Mouse (Mus musculus) spleen, postnatal 14 days (tissue): ENCODE data around the gene Dclk2.

Experiments used
- DNase-seq, 2 experiments: peaks; one replicate each; pipeline ENCODE4 v3.0.0; 2021 to 2022; ENCODE audit warnings: low spot score in 2 of 2

The Dclk2 gene

DNA sequence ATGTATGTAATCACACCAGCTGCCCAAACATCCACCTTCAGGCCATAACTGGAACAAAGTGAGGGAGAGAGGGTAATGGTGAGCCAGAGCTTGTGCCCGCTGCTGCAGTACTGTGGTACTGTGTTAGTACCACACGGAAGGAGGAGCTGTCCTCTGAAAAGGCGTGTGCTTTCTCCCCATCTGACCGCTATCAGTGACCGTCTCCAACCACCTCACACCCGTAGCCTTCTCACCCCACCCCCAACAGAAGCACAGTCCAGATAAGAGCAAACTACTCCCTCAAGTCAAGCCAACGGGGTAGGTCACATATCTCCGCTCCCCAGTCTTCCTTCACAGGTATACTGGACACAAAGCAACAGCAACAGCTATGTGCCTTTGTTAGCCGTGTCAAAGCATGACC, 121.6 kb downstream of the Dclk2 start:
- DNase-seq, result peak in 1 of 2 experiments; percentile 8

DNA sequence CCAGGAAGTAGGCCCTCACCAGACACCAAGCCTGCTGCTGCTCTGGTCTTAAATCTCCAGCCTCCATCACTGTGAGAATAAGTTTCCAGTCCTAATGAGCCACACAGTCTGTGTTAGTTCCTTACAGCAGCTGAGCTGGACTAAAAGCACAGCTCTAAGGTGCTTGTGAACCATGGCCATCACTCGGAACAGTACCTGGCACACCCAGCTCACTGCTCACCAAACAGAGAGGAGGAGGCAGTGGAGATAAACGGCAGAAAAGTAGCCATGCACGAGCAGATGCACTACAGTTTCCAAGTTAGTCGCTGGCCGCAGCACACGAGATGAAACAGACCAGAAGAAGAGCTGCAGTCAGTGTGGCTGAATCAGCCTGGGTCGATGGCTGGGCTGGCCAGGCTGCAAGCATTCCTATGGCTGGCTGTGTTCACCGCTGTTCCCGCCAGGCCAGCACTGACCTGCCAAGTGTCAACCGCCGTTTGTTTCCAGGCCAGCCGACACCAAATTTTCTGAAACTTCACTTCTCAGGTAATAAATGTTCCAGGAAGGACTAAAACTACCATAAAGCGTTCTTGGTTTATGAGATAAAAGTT, 122.7 kb downstream of the Dclk2 start:
- no peak for DNase-seq

DNA sequence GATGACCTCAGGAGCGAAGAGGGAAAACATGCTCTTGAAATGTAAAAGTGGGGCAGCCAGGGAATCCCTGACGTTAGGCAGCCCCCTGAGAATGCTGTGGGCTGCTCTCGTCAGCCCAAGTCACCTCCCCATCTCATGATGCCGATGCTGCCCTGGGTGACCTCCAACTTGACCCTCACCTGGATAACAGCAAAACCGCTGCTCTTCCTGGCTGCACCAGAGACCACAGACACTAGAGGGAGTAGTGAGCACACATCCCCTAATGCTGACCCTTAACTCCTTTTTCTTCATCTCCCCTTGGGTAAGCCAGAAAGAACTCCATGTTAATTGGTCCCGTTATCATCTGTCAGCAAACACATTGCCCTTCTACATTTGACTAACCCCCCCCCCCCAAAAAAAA, 123.9 kb downstream of the Dclk2 start:
- DNase-seq, result no peak

DNA sequence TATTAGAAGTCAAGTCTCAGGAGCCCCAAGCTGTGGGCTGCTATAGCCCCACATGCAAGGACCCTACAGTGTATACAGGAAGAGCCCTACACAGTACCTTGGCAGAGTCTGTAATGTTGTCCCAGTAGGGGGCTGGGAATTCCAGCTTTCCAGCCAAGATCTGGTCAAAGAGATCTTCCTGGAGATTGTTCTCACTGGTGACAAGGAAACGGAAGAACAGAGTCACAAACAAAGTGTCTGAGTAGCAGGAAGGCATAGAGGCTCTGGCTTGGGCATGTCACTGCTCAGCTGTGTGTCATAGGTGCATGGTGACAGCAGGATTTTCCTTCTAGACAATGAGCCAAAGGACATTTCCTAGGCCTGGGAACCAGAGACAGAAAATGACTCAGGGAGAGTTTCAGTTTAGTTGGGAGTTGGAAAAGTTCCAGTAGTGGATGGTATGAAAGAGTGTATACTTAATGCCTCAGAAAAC, 126.9 kb downstream of the Dclk2 start:
- no peak for DNase-seq

DNA sequence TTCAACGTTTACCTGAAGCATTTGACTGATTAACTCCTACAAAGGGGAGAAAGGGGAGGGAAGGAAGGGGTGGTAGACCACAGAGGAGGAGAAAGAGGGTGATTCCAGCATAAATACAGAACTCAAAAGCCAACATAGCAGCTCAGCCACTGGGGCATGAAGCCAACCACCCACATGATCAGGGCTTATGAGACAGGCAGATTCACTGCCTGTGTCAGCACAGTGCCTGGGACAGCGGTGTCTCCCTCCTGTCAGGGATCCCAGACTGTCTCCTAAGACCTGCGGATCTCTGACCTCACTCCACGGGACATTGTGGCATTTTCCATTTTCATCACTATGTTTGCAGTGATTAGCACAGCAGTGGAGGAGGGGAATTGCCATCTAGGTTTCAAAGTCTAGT, 127.4 kb downstream of the Dclk2 start:
- no peak for DNase-seq

DNA sequence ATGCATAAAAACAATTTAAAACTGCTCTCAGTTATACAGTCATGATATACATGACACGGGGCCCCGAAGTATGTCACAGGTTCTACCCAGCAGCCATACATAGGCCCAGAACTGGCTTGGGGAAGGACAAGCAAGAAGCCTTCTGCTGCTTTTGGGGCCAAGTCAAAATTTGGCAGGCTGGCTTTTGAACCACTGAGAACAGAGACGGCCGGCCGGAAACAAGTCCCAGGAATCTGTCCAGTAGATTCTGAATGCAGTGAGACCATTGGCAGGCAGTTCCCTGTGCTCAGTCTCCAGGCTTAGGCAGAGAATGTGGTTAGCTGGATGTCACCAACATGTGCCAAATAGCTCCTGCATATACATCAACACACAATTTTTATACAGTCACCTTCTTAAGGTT, 130.9 kb downstream of the Dclk2 start:
- no peak for DNase-seq

DNA sequence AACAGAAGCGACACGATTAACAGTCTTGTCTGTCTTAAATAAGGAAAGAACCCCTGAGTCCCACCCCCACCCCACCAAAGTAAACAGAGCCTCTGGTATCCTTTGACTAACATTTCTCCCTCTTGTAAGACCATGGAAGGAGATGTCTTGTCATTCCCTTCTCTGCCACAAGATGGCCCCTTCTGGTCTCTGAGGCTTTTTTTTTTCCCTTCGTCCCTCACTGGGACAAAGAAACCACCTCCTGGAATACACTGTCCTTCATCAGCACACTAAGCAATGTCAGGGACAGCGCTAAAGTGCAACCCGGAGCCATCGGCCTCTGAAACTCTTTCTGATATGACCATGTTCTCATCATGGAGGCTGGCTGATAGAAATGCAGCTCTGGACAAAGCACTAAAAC, 131.9 kb downstream of the Dclk2 start:
- DNase-seq, result peak in 1 of 2 experiments; percentile 26

DNA sequence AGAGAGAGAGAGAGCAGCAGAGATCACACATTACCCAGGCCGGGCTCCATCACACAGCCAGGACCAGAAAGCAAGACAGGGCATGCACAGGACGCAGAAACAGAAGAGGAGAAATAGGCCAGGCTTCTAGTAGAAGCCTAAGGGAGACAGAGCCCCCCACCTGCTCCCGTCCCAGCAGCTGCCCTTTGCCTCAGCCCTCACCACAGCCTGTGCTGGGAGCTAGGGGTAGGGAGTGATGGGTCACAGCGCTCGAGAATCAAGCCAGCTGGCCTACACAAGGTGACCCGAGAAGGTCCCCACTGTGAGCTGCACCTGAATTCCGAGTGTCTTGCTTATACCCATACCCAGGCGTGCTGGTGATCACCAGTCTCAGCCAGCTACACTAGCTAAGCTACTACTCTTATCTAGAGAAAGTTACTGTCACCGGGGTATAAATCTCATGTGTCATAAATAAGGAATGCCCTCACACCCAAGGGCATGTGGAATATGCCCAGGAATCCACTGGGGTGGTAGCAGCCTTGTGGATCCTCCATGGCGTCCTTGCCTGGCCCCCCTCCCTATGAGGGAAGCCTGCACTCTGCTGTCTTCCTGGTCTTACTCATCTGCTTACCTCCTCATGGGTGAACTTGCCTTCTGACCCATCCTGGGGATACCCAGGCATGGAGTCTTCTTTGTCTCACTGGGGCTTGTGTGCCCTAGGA, 133.1 kb downstream of the Dclk2 start:
- no peak for DNase-seq

DNA sequence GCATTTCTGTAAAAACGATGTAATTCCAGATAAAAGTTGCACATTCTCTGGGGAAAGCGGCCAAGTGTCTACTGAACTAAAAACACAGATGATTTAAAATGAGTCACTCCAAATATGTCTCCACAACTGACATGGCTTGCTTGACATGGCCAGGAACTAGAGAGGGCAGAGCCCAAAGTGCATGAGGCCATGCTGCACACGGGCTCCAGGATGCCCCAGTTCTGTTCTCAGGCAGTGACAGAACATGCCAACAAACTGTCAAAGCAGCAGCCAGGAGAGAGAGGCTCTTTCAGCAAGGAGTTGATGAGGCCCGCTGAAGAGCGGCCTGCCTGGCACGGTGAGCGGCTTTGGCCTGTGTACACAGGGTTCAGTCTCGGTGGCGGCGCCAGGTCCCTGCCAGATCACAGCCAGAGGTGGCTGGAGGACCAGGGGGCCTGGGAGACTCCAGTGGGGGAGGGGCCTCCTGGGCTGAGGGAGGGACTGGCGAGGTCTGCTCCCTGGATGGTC, 133.8 kb downstream of the Dclk2 start:
- DNase-seq, result no peak

DNA sequence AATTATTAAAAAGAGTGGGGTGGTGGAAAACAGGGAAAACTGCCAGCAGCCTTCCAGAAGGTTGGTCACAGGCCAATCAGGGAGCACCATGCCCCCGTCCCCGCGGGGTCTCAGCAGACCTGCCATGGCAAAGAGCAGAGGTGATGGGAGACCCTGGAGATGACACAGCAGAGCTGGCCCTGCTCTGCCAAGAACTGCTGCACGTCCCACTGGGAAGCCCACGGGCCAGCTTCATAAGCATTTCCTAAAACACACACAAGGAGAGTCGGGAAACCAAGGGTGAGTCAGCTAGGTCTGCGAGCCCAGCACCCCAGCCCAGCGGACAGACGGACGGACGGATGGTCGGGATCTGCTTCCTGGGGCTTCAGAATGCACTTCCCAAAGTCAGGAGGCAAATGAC, 134.4 kb downstream of the Dclk2 start:
- no peak for DNase-seq

DNA sequence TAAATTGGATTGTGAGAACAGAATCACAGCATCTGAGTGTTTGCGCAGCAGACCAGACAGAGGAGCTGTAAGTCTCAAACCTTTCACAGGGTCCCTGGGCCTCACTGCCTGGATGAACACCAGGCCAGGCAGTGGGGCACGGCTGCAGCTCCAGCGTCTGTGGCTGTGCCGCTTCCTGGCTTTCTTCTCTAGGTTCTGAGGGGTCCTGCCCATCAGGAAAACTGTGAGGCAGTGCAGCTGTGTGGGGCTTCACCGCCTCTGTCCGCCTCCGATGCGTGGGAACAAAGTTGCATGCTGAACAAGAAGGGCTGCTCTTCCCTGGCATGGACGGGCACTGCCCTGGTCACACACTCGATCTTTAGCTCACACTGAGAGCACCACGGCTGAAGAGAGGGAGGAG, 135.7 kb downstream of the Dclk2 start:
- DNase-seq, result no peak

DNA sequence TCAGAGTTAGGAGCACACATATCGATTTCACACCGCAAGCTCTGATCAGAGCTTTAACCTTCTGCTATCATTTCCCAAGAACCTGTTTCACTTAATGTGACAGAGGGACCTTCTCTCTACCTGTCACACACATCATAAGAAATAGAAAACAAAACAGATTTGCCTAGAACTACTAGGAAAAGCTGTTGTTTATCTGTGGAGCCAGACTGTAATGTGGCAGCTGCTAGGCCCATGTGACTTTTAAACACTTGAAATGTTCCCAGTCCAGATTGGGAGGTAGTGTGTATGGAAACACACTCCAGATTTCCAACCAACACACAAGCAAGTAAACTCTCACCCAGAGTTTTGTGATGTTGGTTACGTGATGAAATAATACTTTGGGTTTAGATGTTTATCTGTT, 136.6 kb downstream of the Dclk2 start:
- DNase-seq, result no peak

DNA sequence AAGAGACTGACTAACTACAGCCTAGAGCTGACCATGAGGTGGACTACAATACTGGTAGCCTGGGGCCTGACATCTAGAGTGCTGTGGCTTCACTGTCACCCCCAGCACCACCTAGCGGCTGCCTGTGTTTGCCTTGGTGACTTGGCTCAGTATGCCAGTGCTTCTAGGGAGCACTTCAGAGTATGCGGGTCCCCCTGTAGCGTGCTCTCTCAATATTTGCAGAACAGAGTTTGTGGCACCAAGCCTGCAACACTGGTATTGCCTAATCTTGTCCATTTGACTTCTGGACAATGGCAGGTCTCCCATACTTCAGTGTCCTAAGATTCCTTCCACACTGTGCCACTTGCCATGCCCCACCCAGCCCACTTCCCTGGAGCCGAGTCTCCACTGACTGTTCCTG, 140.9 kb downstream of the Dclk2 start:
- DNase-seq, result no peak

DNA sequence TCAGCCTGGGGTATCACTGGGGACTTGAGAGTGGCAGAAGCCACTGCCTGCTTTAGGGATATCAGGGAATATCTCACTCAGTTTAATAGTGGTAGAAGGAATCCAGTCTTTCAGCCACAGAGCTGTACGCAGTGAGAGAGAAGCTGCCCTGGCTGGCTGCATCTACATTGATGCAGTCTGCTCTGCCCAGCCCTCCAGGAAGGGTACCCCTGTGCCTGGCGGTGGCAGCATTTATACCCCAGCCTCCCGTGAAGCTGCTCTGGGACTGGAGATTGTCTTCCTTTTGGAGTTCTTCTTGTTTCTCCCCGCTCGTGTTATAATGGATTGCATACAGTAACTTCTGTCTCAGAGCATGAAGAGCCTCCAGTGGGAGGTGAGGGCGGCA, 145.2 kb downstream of the Dclk2 start:
- no peak for DNase-seq

DNA sequence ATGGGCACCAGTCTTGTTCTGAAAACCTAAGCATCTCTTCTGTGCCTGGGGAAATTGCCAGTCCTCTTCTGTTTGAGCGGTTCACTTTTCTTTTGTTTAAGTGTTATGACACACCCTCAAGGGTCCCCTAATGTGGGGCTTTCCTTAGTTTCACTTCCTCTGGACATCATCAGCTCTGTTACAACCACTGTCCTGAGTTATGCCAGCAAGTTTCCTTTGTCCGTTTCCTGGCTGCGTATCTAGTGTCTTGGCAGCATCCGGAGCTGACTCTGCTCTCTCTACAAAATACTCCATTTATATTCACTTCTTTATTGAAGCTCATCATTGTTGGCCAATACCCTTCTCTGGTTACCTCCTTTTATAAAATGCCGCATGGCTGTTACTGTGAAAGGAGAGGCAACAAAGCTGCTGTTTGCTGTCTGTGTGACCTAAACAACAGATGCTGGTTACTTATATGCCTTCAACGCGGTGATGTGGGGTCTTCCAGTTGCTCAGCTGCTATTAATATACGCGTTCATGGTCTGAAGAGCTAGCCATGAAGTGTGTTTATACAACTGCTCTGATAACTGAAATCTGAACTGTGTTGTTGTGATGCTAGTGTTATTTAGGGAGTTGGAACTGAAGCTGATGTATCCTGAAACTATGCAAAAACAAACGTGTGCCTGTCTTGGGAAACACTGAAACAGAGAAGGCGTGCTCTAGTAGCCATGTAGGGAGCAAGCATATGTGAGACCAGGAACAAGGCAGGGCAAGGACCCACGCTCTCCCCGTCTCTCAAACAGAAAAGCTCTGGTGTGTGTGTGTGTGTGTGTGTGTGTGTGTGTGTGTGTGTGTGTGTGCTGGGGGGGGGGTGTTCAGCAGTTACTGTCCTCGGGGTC, 145.8 kb downstream of the Dclk2 start:
- DNase-seq, result no peak

DNA sequence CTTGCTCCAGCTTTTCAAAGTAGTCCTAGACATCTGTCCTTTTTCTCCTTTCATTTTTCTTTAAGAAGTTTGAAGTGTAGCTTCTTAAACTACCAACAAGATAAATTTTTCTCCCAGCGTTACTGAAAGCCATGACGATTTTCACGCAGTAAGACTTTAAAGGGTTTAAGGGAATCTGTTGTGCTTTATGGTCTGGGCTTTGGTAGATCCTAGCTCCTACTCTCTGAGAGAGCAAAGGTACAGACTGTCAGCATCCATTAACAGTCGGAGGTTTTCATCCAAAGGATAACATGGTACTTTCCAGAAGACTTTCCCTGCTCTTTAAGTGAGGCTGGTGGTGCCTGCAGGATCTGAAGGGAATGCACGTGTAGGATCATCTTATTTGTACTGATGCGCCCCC, 151.7 kb downstream of the Dclk2 start:
- no peak for DNase-seq

DNA sequence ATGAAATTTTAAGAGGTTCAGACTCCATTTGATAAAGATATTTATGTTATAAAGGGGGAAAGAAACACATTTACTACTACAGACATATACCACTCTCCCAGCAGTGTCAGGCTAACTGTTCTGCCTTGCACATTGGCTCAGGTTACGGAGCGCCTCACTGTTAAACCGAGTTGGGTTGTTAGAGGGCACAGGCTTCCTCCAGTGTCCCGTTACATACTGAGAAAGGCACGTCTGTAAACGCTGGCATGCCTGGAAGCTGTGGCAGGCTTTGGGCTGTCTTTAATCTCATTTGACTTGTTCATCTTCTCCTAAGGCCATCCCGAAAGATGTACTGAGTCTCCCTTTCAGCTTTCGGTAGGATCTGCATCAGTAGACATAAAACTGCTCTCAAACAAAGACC, 152.1 kb downstream of the Dclk2 start:
- DNase-seq, result no peak

DNA sequence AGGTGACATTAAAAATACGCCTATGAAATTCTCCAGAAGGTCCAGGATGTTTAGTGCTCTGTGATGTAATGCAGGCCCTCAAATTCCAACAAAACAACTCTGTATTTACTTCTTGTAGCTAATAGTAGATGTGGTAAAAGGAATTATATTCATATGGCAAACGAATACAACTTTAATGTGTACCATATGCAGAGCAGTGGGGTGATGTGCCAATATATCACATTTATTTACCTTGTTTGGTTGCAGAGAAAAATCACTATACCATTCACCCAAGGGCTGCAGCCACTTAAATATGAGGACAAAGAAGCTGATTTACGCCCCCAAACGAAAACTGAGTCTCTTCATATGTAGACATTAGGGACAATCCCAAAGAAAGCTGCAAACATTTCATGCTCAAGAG, 158.2 kb downstream of the Dclk2 start:
- no peak for DNase-seq

DNA sequence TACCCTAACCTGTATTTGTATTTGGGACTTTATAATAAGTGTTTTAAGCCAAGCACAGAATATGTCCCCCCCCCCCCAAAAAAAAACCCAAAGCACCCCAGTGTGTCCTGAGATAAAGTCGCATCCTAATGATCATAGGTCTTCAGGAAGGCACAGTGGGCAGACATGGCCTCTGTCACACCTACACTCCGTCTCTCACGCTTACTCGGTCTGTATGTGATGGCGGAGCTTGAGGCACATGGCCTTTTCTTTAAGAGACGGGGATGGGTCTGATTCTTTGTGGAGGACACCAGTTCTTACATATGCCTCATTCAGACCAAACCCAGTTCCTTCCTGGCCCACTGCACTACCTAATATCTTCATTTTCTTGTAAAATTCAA, 158.6 kb downstream of the Dclk2 start:
- DNase-seq, result no peak

DNA sequence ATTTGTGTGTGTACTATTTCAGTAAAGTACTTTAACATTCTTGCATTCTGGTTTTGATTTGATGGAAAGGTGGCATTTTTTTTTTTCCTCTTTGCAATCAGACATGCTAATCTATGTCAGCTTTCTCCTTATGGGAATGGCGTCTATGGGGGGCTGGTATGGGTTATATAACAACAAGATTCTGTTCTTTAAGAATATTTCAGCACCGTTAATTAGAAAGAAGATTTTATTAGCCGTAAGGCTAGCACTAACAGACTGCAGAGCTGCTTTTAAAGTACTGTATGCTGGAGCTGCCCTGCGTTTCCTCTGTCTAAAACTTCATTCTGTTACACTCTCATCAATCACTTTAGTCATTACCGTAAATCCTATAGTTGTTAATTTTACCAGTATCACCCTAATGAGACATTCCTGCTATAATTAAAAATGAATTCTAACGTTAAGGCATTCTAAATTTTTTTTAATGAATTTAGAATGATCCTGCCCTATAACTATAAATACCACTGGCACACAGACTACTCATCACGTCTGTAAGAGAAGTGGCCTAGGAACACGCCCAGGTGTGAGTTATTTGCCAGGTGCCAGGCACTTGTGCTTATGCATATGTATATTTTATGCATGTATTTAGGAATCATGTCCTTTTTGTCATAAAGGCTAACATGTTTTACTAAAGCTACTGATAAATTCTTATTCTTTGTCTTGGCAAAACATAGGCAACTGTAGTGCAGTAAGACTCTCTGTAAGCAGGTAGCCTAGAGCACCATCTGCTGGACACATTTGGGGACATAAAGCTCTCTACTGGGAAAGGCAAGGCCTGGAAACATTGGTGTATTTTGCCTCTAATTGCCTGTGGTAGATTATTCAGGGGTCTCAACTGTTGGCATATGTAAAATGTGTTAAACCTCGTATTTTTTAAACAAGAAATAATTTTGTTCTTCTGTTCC, 159.3 kb downstream of the Dclk2 start:
- peak in 1 of 2 experiments; percentile 55 for DNase-seq

DNA sequence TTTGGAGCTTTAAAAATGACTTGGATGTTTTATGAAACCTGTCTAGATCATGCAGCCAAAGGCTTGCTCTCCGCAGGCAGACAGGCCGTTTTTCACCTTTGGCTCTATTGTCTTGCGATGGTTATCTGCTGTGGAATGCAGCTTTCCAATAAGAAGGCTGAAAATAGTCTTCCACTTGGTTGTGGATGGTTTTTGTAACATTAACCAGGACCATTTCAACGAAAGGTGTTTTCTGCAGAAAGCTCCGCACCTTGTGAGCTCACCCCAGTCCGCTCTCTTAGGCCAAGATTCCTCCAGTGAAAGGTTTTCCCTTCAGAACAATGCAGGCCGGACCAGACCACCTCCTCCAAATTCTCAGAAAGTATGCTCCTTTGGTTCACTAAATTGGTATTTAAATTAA, 160.2 kb downstream of the Dclk2 start:
- DNase-seq, result no peak

DNA sequence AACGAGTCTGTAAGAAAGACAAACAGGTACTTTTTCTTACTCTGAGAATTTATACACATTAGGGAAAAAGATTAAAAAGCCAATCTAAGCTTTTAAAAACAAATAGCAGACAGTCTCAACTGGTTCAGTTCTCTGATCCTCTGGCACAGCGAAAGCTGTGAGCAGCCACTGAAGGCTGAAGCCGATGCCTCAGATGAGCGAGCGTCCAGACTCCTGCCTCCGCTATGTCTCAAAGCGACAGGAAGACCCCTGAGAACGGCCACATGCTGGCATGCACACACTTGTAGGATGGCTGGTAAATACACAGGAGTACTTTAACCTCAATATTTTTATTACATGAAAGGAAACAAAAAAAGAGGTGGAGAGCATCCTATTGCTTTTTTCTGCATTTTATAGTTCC, 160.8 kb downstream of the Dclk2 start:
- no peak for DNase-seq
